Mouse (Mus musculus) adrenal gland, postnatal 25 days (tissue): ENCODE data around the gene Dgki. TPM values are rescaled to one million over a fixed set of nuclear protein-coding genes. Genes with fewer than 3 reads are reported as not detected.
"Not testable (repeated sequence)": the region's sequence is repeated elsewhere in the genome, so short reads cannot be mapped to it uniquely, and the experiment has no call there.

Experiments used
- DNase-seq: peaks from one replicate; pipeline ENCODE4 v3.0.0; 2021; ENCODE audit warnings: mixed read lengths
- total RNA-seq: library from RNA; stranded (reverse); gene quantifications from 2 replicates; pipeline ENCODE4 v1.2.3, GENCODE M21; 2021

The Dgki gene
- total RNA-seq, 1 experiment from 2014 or later, result 2.8 TPM

DNA sequence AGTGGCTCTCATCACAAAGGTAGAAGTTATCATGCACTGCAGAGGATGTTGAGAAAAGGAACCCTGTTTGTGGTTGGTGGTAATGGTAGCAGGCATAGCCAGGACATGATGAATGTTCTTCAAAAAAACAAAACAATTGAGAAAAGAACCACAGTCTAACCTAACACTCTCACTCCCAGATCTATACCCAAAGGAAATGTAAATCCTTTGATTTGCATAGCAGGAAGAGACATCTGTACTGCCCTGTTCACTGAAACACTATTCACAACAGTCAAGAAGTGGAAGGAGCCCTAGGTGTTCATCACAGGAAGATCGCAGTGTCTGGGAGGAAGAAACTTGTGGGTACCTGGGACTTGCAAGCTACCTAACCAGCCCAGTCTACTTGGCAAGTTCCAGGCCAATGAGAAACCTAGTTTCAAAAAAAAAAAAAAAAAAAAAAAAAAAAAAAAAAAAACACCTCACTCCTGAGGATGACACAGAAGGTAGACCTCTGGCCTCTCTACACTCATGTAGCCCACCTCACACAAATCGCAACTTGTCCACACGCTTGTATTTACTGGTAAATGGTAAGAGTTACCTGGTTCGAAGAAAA lies 152.5 kb downstream of the Dgki start:
- DNase-seq, result no peak

DNA sequence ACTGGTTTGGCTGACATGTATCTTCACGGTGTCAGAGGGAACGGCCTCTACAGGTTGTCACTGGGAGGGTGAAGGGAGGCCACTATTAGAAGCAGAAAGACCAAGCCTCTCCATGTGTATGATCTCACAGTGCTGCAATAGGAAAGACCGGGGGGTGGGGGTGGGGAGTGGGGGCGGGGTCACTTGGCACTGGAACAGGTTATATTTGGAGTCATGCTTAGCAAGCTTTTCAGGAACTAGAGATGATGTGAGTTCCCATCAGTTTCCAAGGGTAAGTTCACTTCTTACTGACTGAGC lies 156.2 kb downstream of the Dgki start:
- DNase-seq, result no peak

DNA sequence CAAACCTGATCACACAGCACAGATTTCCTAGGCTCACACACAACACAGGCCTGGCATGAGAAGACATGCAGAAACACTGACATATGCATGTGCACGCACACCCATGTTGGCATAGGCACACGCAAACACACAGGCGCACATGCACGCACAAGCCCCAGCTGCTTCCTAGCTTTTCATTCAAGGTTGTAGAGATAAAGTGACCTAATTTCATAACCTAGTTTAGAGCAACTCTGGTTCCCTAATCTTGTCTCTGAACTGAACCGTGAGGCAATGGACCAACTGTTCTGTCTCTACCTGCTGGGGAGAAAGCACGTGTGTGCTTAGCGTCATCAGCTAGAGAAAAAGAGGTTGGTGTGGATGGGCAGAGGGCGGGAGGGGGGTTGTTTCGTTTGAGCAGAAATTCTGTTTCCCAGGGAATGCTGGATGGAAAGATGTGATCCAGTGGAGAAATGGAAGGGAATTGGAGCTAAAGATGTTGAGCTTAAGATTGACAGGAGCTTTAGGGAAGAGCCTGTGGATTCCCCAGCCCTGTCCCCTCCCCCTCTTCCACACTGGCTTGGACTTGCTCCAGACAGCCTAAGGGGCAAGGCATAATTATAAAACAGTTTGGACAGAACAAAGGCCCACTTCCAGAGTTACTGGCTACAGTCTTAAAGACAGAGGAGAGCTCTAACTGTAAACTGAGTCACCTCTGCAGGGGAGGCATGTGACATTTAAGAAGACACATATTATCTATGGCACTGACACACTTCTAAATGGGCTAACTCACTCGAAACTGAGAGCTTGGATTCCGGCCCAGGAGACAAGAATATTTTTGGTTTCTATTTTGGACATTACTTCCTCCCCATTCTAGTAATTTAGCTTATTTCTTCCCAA lies 156.8 kb downstream of the Dgki start:
- no peak for DNase-seq

- no peak for DNase-seq
Observed at GRCm38 (mm10) chr6:37138816-37139215, 161.2 kb downstream of the Dgki start.

DNA sequence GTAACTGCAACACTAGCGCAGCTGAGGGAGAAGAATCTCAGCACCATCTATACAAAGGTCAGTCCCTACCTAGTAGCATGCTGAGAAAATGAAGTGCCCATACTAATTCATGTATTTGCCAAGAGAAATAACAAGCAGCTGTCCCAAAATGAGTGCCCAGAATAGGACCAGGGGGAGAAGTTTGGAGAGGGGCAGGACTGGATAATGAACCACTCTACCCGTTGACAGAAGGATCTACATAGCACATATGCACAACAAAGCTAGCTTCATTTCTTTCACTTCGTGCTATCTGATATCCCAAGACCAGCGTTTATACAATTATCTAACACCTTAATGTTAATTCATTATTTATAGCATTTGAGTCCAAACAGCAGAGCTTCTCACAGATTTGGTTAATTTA lies 168.7 kb downstream of the Dgki start:
- DNase-seq, result no peak

DNA sequence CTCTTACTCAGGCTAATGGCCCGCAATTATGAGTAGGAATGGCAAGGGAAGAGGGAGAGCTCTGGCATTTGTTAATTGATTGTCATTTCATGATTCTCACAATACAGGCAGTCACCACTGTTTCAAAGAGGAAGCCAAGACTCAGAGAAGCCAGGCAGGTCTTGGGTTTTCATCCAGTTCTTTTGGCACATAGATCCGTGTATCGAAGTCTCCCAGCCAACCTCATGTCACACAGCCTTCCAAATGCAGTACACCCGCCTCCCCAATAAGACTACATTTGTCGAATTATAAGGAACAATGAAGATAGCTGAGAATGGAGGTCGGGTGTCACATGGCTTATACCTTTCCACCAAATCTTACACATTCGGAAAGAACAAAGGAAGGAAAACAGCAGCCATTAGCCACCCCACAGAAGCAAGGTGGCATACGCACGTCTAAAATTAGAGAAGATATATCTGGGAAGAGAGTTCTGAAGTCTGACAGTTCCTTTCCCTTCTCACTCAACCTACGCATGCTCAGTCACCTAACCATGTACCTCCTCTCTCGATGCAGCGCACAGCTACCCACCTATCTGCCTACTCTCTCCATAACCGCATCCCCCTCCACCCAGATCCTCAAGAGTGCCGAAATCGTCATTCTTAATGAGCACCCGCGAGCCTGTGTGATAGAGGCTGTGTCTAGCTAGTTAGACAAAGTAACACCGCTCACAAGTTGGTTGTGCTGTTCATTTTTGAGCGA lies 179.4 kb downstream of the Dgki start:
- DNase-seq, result no peak

DNA sequence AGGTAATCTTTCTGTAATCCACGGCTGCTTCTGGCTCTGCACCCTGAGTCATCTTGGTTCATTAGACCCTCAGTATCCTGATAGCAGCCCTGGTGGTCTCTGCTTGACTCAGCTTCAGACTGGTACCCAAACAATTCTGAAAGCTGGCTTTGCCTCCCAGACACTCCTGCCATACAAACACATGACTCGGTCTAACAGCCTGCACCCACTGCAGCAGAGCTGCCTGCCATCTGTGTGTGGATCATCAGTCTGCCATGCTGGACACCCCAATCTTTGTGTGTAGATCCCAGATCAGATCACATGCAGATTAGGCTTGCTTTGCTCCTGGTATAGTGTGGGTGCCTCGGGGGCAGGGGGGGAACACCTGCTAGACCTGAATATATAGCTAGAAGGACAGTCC lies 180.8 kb downstream of the Dgki start:
- no peak for DNase-seq

DNA sequence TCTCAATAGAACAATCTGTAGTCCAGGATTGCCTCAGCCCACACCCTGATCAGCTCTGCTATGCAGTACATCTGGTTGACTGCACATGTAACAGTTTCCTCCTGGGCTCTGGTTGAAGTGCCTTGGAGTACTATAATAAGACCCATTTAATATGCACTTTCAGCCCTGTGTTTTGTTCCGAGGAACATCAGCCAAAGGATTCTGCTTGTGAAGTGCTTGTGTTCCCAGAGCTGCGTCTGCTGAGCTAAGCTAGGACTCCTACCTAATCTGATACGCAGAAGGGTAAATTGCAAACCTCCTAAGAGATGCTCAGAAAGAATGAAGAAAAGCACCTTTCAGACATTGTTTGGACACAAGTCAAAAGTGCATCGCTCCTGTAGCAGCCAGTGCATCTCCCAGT lies 186.9 kb downstream of the Dgki start:
- no peak for DNase-seq

DNA sequence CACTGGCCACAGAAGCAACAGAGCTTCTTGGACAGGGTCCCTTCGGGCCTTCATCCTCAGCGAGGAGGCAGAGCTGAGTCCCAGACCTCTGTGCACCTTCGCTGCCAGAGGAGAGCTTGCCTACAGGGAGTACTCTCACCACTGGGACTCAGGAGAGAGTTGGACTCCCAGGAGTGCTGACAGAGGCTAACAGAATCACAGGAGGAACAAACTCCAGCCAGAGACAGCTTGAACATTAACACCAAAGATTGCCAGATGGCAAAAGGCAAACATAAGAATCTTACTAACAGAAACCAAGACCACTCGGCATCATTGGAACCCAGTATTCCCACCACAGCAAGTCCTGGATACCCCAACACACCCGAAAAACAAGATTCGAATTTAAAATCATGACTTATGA lies 193.7 kb downstream of the Dgki start:
- DNase-seq, result not testable (repeated sequence)

DNA sequence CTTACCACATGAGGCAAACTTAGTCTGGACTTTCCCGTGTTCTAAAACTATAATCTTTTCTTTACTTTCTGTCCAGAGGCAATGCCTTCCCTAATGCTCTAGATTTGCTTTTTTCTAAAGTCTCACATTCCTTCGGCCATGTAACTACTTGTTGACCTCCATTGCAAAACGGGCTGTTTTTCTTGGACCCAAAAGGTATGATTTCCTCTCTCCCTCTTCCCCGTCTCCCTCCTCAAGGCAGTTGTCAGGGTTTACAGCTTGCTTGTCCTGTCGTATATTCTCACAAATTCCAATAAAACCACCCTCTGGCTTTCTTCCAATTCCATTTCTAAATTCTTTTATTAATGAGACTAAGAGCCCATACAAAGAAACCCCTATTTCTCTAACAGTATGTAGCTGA lies 199.6 kb downstream of the Dgki start:
- no peak for DNase-seq

DNA sequence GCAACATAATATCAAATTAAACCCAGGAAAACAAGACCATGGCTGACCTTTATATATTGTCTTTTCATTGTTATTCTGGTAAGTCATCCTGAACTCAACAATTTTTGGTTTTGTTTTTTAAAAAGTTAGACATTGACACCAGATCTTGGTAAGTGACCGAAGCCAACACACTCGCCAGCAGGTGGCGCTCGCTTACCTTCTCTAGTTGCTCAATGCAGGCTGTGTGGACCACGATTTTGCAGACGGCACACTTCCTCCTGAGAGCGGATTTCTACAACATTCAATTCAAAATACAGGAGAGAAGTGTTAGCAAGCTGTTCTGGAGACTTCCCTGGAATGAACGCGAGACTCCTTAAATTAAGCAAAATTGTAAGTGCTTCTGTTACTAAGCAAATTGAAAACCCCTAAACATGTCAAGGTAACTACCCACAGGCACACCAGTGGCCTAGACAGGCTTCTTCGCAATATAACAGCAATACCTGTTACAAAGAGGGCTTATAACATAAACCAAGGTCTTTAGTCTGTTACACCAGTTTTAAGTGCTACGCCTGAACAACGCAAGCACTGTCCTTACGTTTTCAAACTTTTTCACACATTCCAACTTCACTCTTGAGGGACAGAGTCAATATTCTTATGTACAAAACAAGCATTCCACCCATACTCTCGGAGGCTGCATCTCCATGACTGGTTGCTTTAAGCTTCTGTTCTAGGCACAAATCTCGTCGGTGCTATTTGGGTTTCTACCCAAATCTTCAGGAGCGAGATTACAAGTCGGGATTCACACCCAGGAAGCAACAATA lies 202.4 kb downstream of the Dgki start:
- DNase-seq, result peak; percentile 89

- no peak for DNase-seq
Observed at GRCm38 (mm10) chr6:37096840-37097305, 203.1 kb downstream of the Dgki start.

GRCm38 (mm10) chr6:37089148-37090111 lies 210.6 kb downstream of the Dgki start:
- DNase-seq, result no peak

DNA sequence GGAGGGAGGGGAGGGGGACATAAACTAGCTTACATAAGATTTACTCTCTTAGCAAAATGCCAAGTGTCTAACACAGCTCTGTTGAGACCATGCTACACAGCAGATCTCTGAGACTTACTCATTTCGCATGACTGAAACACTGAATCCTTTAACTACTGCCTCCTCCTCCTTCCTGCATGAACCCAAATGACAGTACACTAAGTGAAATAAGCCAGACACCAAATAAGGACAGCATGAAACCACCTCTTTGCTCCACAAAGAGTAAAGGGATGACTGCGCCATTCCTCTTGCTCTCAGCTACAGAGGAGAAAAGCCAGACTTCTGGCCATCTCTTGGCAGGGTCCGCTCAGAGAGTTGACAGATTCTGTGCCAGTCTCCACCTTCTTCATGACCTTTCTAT lies 217.0 kb downstream of the Dgki start:
- DNase-seq, result no peak

DNA sequence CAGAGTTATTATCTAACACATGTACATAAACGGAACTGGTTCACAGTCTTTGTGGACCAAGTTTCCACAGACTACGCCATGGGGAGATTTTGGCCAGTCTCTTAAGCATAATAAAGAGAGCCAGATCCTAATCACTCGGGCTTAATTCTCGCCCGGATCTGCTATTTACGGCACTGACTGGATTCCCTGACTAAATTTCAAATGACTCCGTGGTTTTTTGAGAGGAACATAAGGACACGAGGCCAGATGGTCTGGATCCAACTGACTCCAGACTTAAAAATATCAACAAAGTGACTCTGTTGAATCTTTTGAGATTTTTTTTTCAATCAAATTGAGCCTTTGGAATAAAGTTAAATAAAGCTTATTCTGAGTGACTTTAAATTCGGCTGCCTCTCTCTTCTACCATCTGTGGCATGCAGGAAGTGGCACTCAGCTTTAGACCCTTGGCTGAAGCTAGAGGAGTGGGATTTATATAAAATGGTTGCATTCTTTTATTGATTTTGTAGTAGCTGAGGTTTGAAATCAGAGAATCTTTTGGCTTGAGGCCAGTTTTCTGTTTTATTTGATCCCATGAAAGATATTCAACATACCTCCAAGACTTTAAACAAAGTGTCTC lies 227.5 kb downstream of the Dgki start:
- DNase-seq, result no peak

DNA sequence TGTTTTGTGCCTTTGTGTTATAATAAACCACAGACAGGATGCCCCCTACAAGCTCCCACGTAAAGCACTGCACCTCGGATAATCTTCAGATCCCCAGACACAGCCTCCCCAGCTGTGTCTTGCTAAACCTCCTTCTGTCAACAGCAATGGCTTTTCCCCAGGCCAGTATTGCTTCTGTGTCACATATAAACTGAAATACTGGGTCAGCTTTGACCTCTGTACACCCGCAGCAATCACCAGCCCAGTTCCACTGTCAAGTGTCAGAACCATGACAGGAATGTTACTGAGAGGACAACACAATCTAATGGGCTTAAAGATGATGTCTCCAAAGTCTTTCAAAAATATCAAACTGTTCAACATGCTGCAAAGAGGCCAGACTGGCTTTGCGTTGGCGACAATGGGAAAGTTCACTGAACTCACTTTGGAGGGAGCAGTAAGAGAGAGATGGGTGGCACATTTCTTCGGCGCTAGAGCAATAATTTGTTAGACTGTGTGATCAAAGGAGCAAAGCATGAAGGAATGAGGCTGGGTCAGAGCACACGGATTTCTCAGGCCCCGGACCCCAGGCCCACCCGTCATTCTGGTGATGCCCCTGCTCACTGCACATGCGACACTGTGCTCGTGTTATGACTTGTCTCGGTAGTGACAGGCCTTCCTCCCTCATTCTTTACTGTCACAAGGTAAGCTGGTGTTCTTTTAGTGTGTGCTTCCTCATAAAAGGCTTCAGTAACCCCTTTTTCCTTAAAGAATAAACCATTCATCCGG lies 230.0 kb downstream of the Dgki start:
- DNase-seq, result no peak

DNA sequence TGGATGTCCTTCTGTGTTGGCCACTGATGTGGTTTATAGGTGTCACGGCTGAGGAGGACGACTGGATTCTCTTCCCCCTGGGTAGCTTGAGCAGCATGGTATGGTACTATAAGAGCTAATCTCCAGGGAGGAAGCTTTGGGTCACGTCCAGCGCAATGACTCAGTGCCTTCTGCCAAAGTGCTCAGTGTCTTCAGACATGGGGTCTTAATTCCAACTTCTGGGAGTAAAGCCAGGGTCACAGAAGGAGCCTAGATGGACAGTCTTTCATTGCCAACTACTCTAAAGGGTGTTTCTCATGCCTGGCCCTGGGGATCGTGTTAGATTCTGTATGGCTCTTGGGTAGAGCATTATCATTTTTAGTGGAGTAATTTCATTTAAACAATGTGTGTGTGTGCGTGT lies 231.2 kb downstream of the Dgki start:
- DNase-seq, result no peak

DNA sequence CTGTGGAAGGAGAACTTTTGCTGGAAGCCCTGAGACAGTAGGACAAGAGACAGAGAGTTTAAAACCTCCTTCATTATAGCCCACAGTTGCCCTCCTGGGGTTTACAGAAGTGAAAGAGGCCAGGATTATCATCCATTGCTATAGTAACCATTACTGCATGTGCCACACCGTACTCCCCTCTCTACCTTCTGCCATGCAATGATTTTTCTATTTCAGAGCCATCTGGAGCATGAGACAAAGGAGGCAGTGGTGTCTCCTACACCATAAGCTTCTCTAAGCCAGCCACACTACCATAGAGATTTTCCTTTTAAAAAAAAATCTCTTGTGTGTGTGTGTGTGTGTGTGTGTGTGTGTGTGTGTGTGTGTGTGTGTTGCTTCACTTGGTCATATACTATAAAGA lies 232.6 kb downstream of the Dgki start:
- DNase-seq, result no peak

DNA sequence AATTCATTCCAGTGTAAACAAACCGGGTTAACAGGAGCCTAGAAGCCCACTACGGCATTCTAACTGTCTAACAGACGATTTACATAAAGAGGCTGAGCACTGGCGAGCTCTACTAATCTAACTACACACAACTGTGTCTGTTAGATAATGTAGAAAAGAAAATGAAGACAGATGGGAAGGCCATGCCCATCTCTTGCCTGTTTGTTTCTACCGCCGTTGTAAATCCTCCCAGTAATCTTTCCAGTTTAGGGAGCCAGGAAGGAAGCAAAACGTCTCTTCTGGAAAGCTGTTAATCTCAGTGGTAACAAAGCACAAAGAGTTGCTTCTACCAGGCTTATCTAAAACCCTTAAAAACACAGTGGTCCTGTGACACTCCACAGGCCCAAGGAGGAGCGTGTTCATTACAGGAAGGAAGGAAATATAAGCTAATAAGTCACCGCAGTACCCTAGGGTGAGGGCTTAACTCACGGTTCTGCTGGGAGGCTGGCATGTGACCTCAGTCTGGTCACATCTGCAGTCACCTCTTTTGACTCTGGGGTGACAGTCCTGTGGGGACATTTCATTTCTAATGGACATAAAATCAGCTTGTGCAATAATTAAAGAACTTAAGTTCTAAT lies 235.7 kb downstream of the Dgki start:
- DNase-seq, result no peak

- no peak for DNase-seq
Observed at GRCm38 (mm10) chr6:37063266-37063665, 236.7 kb downstream of the Dgki start.
